Mouse (Mus musculus) frontal cortex, adult (tissue): ENCODE measurements around the gene Gm10272.
"Not testable (repeated sequence)": the region's sequence is repeated elsewhere in the genome, so short reads cannot be mapped to it uniquely, and the experiment has no call there.

Experiments
- ATAC-seq: cut with Nextera tagmentation; 2 replicates; pipeline ENCODE4 v1.9.2; 2017; ENCODE audit warnings: mild to moderate bottlenecking, moderate library complexity, mixed read lengths; ENCODE audit not compliant: low TSS enrichment

The Gm10272 gene

GRCm38 (mm10) chr10:77728280-77728679 lies 21.9 kb downstream of the Gm10272 start:
- ATAC-seq: no peak

DNA sequence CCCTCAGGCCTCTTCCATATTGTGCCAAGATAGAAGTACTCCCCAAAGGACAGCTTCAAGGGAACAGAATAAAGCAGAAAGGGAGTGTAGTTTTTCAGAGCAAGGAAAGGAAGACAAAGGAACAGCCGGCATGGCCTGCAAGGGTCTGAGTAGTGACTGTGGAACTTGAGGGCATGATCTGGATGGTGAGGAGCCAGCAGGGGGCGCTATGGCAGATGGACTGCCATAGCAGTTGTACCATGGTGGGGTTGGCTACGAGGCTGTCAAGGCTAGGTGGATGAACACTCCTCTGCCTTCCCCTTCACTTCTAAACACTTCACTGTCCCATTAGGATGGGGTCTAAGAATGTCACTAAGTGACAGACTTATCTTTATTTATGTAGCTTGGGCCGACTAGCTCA lies 22.8 kb downstream of the Gm10272 start:
- ATAC-seq: no peak

- ATAC-seq: no peak
Observed at GRCm38 (mm10) chr10:77735928-77736327, 29.5 kb downstream of the Gm10272 start.

GRCm38 (mm10) chr10:77738929-77739328 lies 32.5 kb downstream of the Gm10272 start:
- no peak for ATAC-seq

DNA sequence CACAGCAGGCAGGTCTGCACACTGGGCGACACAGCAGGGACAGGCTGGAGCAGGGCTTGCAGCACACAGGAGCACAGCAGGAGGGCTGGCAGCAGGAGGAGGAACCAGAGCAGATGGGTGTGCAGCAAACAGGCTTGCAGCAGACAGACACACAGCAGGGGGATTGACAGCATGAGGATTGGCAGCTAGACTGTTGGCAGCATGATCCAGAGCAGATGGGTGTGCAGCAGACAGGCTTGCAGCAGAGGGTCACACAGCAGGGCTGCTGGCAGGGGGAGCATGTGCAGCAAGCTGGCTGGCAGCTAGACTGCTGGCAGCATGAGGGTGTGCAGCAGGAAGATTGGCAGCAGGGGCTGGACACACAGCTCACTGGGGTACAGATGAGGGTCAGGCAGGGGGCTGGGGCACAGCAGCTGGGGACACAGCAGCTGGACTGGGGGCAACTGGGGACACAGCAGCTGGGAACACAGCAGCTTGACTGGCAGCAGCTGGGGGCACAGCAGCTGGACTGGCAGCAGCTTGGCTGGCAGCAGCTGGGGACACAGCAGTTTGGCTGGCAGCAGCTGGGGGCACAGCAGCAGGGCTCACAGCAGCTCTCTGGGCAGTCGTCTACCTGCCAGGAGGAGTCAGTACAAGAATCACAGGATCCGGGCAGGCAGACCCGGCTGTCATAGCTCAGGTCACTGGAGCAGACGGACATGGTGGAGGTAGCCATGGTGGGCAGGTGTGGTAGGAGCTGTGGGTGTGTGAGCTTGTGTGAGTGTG lies 35.7 kb downstream of the Gm10272 start, which contains the start of gene Gm18596:
Gene Gm18596, minus strand, starts transcription at position 715 of the 765 bp plus-strand sequence.
- ATAC-seq: not testable (repeated sequence)

GRCm38 (mm10) chr10:77750686-77751085 lies 44.3 kb downstream of the Gm10272 start:
- ATAC-seq: not testable (repeated sequence)

- ATAC-seq: not testable (repeated sequence)
Observed at GRCm38 (mm10) chr10:77751254-77751653, 44.8 kb downstream of the Gm10272 start, which contains the start of gene Gm9736. Gene Gm9736 (minus strand): TSS chr10:77751354.

GRCm38 (mm10) chr10:77752312-77752711 lies 45.9 kb downstream of the Gm10272 start:
- ATAC-seq: not testable (repeated sequence)

DNA sequence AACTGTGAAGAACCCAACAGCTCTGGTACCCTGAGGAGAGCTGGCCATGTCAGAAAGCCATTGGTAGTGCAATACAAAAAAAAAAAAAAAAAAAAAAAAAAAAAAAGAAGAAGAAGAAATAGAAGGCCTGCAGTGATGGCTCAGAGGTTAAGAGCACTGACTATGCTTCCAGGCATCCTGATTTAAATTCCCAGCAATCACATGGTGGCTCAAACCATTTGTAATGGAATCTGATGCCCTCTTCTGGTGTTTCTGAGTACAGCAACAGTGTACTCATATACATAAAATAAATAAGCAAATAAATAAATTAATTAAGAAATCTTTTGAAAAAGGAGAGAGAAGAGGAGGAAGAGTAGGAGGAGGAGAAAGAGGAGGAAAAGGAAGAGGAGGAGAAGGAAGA lies 47.0 kb downstream of the Gm10272 start:
- no peak for ATAC-seq
